Mouse (Mus musculus) liver, embryonic 12.5 days (tissue): Measurements from ENCODE around the gene Cabin1. TPM values are rescaled to one million over a fixed set of nuclear protein-coding genes. Genes with fewer than 3 reads are reported as not detected.

Experiments
- ATAC-seq: fragments of 200-750 bp; cut with Nextera tagmentation; 2 replicates; pipeline ENCODE4 v1.8.0; 2017; ENCODE audit warnings: moderate number of reproducible peaks, mild to moderate bottlenecking, moderate library complexity
- H3K27ac ChIP-seq: fragments of 300-500 bp; sonication (generic); 2 replicates; pipeline ENCODE4 v1.5.1; 2016; ENCODE audit warnings: mild to moderate bottlenecking
- H3K27me3 ChIP-seq: fragments of 300-500 bp; sonication (generic); replicated peaks from 2 replicates; pipeline ENCODE4 v1.6.1; 2016; ENCODE audit warnings: mild to moderate bottlenecking, moderate library complexity
- H3K36me3 ChIP-seq: fragments of 300-500 bp; sonication (generic); 2 replicates; pipeline ENCODE4 v1.6.1; 2016; ENCODE audit warnings: mild to moderate bottlenecking, moderate library complexity
- H3K4me1 ChIP-seq: fragments of 300-500 bp; sonication (generic); 2 replicates; pipeline ENCODE4 v1.6.1; 2016
- H3K4me2 ChIP-seq: fragments of 300-500 bp; sonication (generic); 2 replicates; pipeline ENCODE4 v1.6.1; 2016; ENCODE audit warnings: mild to moderate bottlenecking, moderate library complexity
- H3K4me3 ChIP-seq: fragments of 300-500 bp; sonication (generic); 2 replicates; pipeline ENCODE4 v1.5.1; 2016; ENCODE audit warnings: mild to moderate bottlenecking, moderate library complexity
- H3K9ac ChIP-seq: fragments of 300-500 bp; sonication (generic); 2 replicates; pipeline ENCODE4 v1.6.1; 2016; ENCODE audit warnings: mild to moderate bottlenecking, moderate library complexity
- H3K9me3 ChIP-seq: fragments of 300-500 bp; sonication (generic); replicated peaks from 2 replicates; pipeline ENCODE4 v1.6.1; 2016; ENCODE audit warnings: mild to moderate bottlenecking, moderate library complexity
- WGBS: fragments of 180-500 bp; shearing (Covaris S2); methylation state at CpG from one replicate; pipeline ENCODE4 v1.1.7; 2016; ENCODE audit not compliant: insufficient replicate concordance; 5-methylcytosine and 5-hydroxymethylcytosine counted together
- polyA plus RNA-seq: library from polyadenylated mRNA; unstranded; fragments of >200 nt; fragmentation: Nextera tagmentation; extraction: Ambion mirVana; gene quantifications from 2 replicates; pipeline ENCODE4 v1.2.1, GENCODE M21; 2016

The Cabin1 gene
- polyA plus RNA-seq, 1 experiment from 2014 or later: 24.4 TPM

- H3K4me3 ChIP-seq: peak overlapping the region; percentile 97
- H3K4me1 ChIP-seq: peaks cover 33% of the 10 kb centered on the region
- H3K27ac ChIP-seq: peak overlapping the region; percentile 94
- no peaks in the 10 kb centered on the region for H3K27me3 ChIP-seq
- peak; percentile 61 for ATAC-seq
- peak overlapping the region; percentile 68 for H3K9ac ChIP-seq
- peak overlapping the region; percentile 87 for H3K4me2 ChIP-seq
- no peaks in the 10 kb centered on the region for H3K9me3 ChIP-seq
- WGBS: 50% methylated on average over 3 of the region's 3 CpGs
- peaks cover 50% of the 10 kb centered on the region for H3K36me3 ChIP-seq
Measured at GRCm38 (mm10) chr10:75762413-75762812, 1.7 kb downstream of the Cabin1 start.

DNA sequence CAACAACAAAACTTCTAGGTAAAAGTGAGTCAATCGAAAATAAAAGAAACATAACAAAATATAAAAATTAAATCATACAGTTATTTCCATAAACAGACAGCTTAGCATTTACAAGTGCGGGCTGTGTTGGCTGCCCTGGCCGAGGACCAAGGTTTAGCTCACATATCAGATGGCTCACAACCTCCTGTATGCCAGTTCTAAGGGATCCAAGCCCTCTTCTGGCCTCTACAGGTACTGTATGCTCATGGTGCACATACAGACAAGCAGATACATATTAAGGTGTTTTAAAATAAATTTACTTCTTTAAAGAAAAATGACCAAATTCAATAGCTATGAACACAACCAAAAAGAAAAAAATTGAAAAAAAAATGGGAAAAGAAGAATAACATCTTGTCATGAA is 3.8 kb downstream of the Cabin1 start:
- H3K36me3 ChIP-seq: peaks cover 71% of the 10 kb centered on the region
- no peak overlapping the region for H3K4me3 ChIP-seq
- H3K4me1 ChIP-seq: peaks cover 29% of the 10 kb centered on the region
- 86% methylated on average over 3 of the region's 3 CpGs for WGBS
- no peak for ATAC-seq
- no peaks in the 10 kb centered on the region for H3K27me3 ChIP-seq
- no peak overlapping the region for H3K9ac ChIP-seq
- no peaks in the 10 kb centered on the region for H3K9me3 ChIP-seq
- no peak overlapping the region for H3K4me2 ChIP-seq
- H3K27ac ChIP-seq: no peak overlapping the region

DNA sequence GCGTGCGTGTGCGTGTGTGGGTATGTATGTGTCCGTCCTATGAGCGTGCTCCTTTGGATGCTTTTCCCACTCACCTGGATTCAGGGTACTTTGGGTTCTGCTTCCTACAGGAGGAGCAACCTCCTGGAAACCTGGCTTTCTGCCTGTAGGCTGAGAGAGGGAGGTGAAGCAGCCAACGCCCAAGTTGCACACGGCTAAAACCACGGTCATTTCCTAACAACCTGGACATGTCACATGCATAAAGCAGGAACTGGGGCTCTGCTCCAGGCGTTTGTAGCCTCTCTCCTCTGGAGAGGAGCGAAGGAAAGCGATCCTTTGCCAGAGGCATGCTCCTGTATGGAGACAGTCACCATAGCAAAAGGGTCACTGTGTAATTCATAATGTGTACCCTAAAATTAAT is 7.4 kb downstream of the Cabin1 start:
- peaks cover 100% of the 10 kb centered on the region for H3K36me3 ChIP-seq
- H3K9me3 ChIP-seq: no peaks in the 10 kb centered on the region
- H3K27ac ChIP-seq: no peak overlapping the region
- ATAC-seq: no peak
- no peak overlapping the region for H3K4me3 ChIP-seq
- WGBS: 85% methylated on average over 11 of the region's 11 CpGs
- H3K27me3 ChIP-seq: no peaks in the 10 kb centered on the region
- no peak overlapping the region for H3K9ac ChIP-seq
- H3K4me1 ChIP-seq: peaks cover 6% of the 10 kb centered on the region
- H3K4me2 ChIP-seq: no peak overlapping the region

GRCm38 (mm10) chr10:75744017-75744416 is 20.1 kb downstream of the Cabin1 start:
- no peak overlapping the region for H3K9ac ChIP-seq
- no peaks in the 10 kb centered on the region for H3K4me1 ChIP-seq
- peaks cover 99% of the 10 kb centered on the region for H3K36me3 ChIP-seq
- no peak overlapping the region for H3K4me3 ChIP-seq
- H3K27ac ChIP-seq: no peak overlapping the region
- no peaks in the 10 kb centered on the region for H3K27me3 ChIP-seq
- H3K9me3 ChIP-seq: no peaks in the 10 kb centered on the region
- H3K4me2 ChIP-seq: no peak overlapping the region
- 42% methylated on average over 3 of the region's 3 CpGs for WGBS
- ATAC-seq: peak; percentile 75

- Histone ChIP-seq H3K9ac (no peak overlapping the region), H3K4me1 (no peaks in the 10 kb centered on the region), H3K36me3 (peaks cover 99% of the 10 kb centered on the region), H3K4me3 (no peak overlapping the region), H3K27ac (no peak overlapping the region), H3K4me2 (no peak overlapping the region), H3K9me3 (no peaks in the 10 kb centered on the region), H3K27me3 (no peaks in the 10 kb centered on the region)
- WGBS: 85% methylated on average over 12 of the region's 12 CpGs
- no peak for ATAC-seq
Measured at GRCm38 (mm10) chr10:75743369-75743768, 20.8 kb downstream of the Cabin1 start.

DNA sequence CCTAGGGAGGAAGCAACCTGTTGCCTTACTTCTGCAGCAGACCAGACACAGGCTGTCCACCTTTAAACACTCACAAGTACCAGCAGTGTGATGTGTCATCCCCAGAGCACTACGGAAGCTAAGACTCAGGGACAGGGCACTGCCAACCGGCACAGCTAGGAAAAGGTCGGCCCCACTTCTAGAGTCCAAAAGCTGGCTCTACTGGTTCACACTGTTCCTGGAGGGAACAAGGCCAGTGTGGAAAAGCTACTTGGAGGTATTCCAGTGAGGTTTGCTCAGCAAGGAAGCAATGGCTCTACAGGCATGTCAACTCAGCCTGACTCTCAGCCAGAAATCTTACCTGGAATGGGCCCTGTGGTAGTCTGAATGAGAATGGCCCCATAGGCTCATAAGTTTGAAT is 23.3 kb downstream of the Cabin1 start:
- WGBS: 91% methylated on average over 3 of the region's 3 CpGs
- ATAC-seq: no peak
- Histone ChIP-seq H3K9me3 (no peaks in the 10 kb centered on the region), H3K27me3 (no peaks in the 10 kb centered on the region), H3K4me3 (no peak overlapping the region), H3K4me2 (no peak overlapping the region), H3K36me3 (peaks cover 98% of the 10 kb centered on the region), H3K27ac (no peak overlapping the region), H3K9ac (no peak overlapping the region), H3K4me1 (no peaks in the 10 kb centered on the region)

DNA sequence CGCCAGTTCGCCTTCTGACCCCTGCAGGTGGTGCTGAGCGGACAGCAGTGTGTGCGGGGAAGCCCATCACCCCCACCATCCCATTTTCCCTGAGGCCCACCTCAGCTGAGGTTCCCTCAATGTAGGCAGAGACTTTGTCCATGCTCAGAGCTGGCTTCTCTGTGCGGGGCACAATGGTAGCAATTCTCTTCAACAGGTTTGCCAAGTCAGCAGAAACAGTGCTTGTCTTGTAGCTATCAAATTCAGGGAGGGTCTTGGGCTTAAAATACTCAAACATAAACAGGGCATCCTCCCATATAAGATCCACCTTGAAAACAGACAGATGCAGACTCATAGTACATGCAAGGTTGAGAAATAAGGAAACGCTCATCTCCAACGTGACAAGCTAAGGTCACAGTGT is 38.7 kb downstream of the Cabin1 start:
- no peak overlapping the region for H3K4me3 ChIP-seq
- no peak overlapping the region for H3K4me2 ChIP-seq
- peaks cover 96% of the 10 kb centered on the region for H3K36me3 ChIP-seq
- no peak overlapping the region for H3K27ac ChIP-seq
- H3K9me3 ChIP-seq: no peaks in the 10 kb centered on the region
- no peak for ATAC-seq
- H3K27me3 ChIP-seq: no peaks in the 10 kb centered on the region
- no peak overlapping the region for H3K9ac ChIP-seq
- no peaks in the 10 kb centered on the region for H3K4me1 ChIP-seq
- WGBS: 88% methylated on average over 7 of the region's 7 CpGs

DNA sequence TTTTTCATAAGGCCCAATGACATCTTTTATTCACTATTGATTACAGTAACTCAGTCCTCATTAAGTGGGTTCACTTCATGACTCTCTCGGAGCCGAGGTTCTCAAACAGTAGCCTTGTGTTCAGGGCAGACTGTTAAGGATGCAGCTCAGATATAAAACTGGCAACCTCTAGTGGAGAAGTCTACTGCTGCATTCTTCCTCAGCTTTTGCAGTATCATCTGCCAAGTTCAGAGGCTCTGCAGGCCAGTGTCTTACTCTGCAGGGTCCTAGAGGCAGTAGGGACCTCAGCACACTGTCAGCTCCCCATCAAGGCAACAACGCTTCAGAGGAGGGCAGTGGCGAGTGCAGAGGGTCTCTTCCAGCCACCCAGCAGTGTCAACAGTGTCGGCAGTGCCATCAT is 43.9 kb downstream of the Cabin1 start:
- H3K27ac ChIP-seq: no peak overlapping the region
- no peaks in the 10 kb centered on the region for H3K9me3 ChIP-seq
- no peak for ATAC-seq
- H3K4me3 ChIP-seq: no peak overlapping the region
- H3K4me2 ChIP-seq: no peak overlapping the region
- no peaks in the 10 kb centered on the region for H3K27me3 ChIP-seq
- WGBS: 86% methylated on average over 5 of the region's 5 CpGs
- no peaks in the 10 kb centered on the region; the same call in 1 of the 2 replicates for H3K4me1 ChIP-seq
- peaks cover 98% of the 10 kb centered on the region for H3K36me3 ChIP-seq
- H3K9ac ChIP-seq: no peak overlapping the region

- no peak for ATAC-seq
Measured at GRCm38 (mm10) chr10:75714795-75715194, 49.3 kb downstream of the Cabin1 start.

DNA sequence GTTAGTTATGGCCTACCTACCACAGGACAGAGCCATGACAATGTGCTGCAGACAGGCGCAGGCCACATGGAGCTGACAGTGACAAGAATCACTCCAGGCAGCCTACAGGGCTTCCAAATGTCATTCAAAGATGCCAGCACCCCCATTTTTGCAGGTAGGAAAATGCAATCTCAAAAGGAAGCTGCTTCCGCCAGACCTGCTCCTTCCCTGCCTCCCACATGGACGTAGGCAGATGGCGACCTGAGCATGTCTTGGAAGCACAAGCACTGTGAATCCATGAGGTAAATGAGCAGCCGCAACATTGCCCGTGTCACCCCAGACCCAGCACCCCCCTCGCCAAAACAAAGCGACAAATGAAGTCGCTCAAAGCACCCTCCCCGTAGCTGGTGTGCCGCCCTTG is 51.1 kb downstream of the Cabin1 start:
- no peak overlapping the region for H3K9ac ChIP-seq
- 90% methylated on average over 11 of the region's 11 CpGs for WGBS
- H3K27me3 ChIP-seq: no peaks in the 10 kb centered on the region
- H3K36me3 ChIP-seq: peaks cover 100% of the 10 kb centered on the region
- no peak overlapping the region for H3K27ac ChIP-seq
- H3K9me3 ChIP-seq: no peaks in the 10 kb centered on the region
- H3K4me3 ChIP-seq: no peak overlapping the region
- H3K4me1 ChIP-seq: peaks cover 3% of the 10 kb centered on the region
- H3K4me2 ChIP-seq: no peak overlapping the region
- ATAC-seq: no peak

More at GRCm38 (mm10) chr10:75714795-75715194, 49.3 kb downstream of the Cabin1 start:
- H3K4me2 ChIP-seq: no peak overlapping the region
- 87% methylated on average over 3 of the region's 3 CpGs for WGBS
- H3K36me3 ChIP-seq: peaks cover 100% of the 10 kb centered on the region
- H3K27me3 ChIP-seq: no peaks in the 10 kb centered on the region
- no peak overlapping the region for H3K9ac ChIP-seq
- H3K27ac ChIP-seq: no peak overlapping the region
- no peaks in the 10 kb centered on the region for H3K9me3 ChIP-seq
- no peaks in the 10 kb centered on the region; the same call in 1 of the 2 replicates for H3K4me1 ChIP-seq
- no peak overlapping the region for H3K4me3 ChIP-seq

DNA sequence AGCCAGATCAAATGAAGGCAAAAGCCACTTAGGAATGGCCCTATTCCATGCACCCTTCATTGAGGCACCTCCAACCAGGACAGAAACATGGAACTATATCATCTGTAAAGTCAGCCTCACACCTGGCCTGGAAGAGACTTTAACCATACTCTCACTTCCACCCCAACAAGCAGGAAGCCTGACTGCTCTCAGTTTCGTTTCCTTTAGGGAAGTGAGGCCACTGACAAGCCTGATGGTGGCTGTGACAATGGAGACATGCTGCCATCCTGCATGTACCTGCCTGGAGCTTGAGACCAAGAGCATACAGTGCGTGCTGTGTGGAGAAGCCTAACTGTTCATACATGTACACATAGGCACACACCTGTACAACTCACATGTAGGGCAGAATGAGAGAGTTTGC is 53.9 kb downstream of the Cabin1 start:
- Histone ChIP-seq H3K4me3 (no peak overlapping the region), H3K4me1 (peaks cover 31% of the 10 kb centered on the region), H3K9ac (no peak overlapping the region), H3K4me2 (no peak overlapping the region), H3K27me3 (no peaks in the 10 kb centered on the region), H3K27ac (no peak overlapping the region), H3K36me3 (peaks cover 89% of the 10 kb centered on the region), H3K9me3 (no peaks in the 10 kb centered on the region)
- WGBS: 81% methylated on average over 2 of the region's 2 CpGs
- no peak for ATAC-seq

GRCm38 (mm10) chr10:75709261-75709660 is 54.9 kb downstream of the Cabin1 start:
- no peak for ATAC-seq
- WGBS: 89% methylated on average over 9 of the region's 9 CpGs
- H3K4me2 ChIP-seq: no peak overlapping the region
- no peaks in the 10 kb centered on the region for H3K9me3 ChIP-seq
- H3K4me1 ChIP-seq: peaks cover 41% of the 10 kb centered on the region
- H3K27me3 ChIP-seq: no peaks in the 10 kb centered on the region
- no peak overlapping the region for H3K9ac ChIP-seq
- H3K36me3 ChIP-seq: peaks cover 89% of the 10 kb centered on the region
- H3K4me3 ChIP-seq: no peak overlapping the region
- H3K27ac ChIP-seq: peak overlapping the region; percentile 36; the same call in 1 of the 2 replicates

- 60% methylated on average over 9 of the region's 9 CpGs for whole genome bisulfite sequencing
Measured at GRCm38 (mm10) chr10:75708633-75708992, 55.5 kb downstream of the Cabin1 start.

More at GRCm38 (mm10) chr10:75708633-75708992, 55.5 kb downstream of the Cabin1 start:
- Histone ChIP-seq H3K36me3 (peaks cover 89% of the 10 kb centered on the region), H3K27ac (0 out of 2 replicates have a peak overlapping the region, but pooled peaks have one; percentile 36), H3K9ac (no peak overlapping the region), H3K27me3 (no peaks in the 10 kb centered on the region), H3K4me3 (no peak overlapping the region), H3K4me1 (peaks cover 47% of the 10 kb centered on the region), H3K4me2 (no peak overlapping the region), H3K9me3 (no peaks in the 10 kb centered on the region)
- no peak for ATAC-seq
